Mouse (Mus musculus) thymus, postnatal 0 days (tissue): ENCODE data around the gene Zkscan2. TPM values are rescaled to one million over a fixed set of nuclear protein-coding genes. Genes with fewer than 3 reads are reported as not detected.
A peak's percentile ranks its signal among the peaks of the same experiment; 100 is the strongest.

ENCODE experiments used
- DNase-seq: peaks from one replicate; pipeline ENCODE4 v3.0.0-alpha.2; 2015; ENCODE audit warnings: low spot score
- polyA plus RNA-seq: library from polyadenylated mRNA; unstranded; fragments of >200 nt; fragmentation: Nextera tagmentation; extraction: Ambion mirVana; gene quantifications from 2 replicates; pipeline ENCODE4 v1.2.1, GENCODE M21; 2015

The Zkscan2 gene
- polyA plus RNA-seq = 0.14 and 0.31 TPM in 2 replicates

- DNase-seq = peak; percentile 43
Observed at GRCm38 (mm10) chr7:123500239-123501219, at the start of gene Zkscan2. Gene Zkscan2 (minus strand): TSS chr7:123500449.

GRCm38 (mm10) chr7:123529190-123529589 is 28.9 kb upstream of the Zkscan2 start:
- no peak for DNase-seq

GRCm38 (mm10) chr7:123525761-123526160 is 25.5 kb upstream of the Zkscan2 start:
- no peak for DNase-seq

GRCm38 (mm10) chr7:123524218-123524861 is 24.1 kb upstream of the Zkscan2 start:
- peak; percentile 14 for DNase-seq

- DNase-seq = no peak
Observed at GRCm38 (mm10) chr7:123507946-123508345, 7.7 kb upstream of the Zkscan2 start.

- peak; percentile 7 for DNase-seq
Observed at GRCm38 (mm10) chr7:123503358-123503757, 3.1 kb upstream of the Zkscan2 start.

- DNase-seq = no peak
Observed at GRCm38 (mm10) chr7:123499481-123500238, 589 bp downstream of the Zkscan2 start.

GRCm38 (mm10) chr7:123487703-123488102 is 12.5 kb downstream of the Zkscan2 start:
- no peak for DNase-seq

- no peak for DNase-seq
Observed at GRCm38 (mm10) chr7:123467961-123468360, 32.3 kb downstream of the Zkscan2 start.

- DNase-seq = peak; percentile 69
Observed at GRCm38 (mm10) chr7:123465692-123466387, 34.4 kb downstream of the Zkscan2 start.

- DNase-seq = no peak
Observed at GRCm38 (mm10) chr7:123463569-123463968, 36.7 kb downstream of the Zkscan2 start.

- no peak for DNase-seq
Observed at GRCm38 (mm10) chr7:123462070-123462501, 38.2 kb downstream of the Zkscan2 start, which contains the start of gene Aqp8. Gene Aqp8 (plus strand): TSS chr7:123462291.

GRCm38 (mm10) chr7:123461316-123461715 is 38.9 kb downstream of the Zkscan2 start:
- no peak for DNase-seq

GRCm38 (mm10) chr7:123459247-123459646 is 41.0 kb downstream of the Zkscan2 start:
- no peak for DNase-seq

GRCm38 (mm10) chr7:123458309-123458708 is 41.9 kb downstream of the Zkscan2 start:
- no peak for DNase-seq

- DNase-seq = no peak
Observed at GRCm38 (mm10) chr7:123455088-123455487, 45.2 kb downstream of the Zkscan2 start.

GRCm38 (mm10) chr7:123453066-123453465 is 47.2 kb downstream of the Zkscan2 start:
- DNase-seq = no peak

- no peak for DNase-seq
Observed at GRCm38 (mm10) chr7:123452551-123452950, 47.7 kb downstream of the Zkscan2 start.

GRCm38 (mm10) chr7:123450515-123450914 is 49.7 kb downstream of the Zkscan2 start:
- DNase-seq = no peak

GRCm38 (mm10) chr7:123449676-123450075 is 50.6 kb downstream of the Zkscan2 start:
- no peak for DNase-seq

GRCm38 (mm10) chr7:123448794-123449193 is 51.5 kb downstream of the Zkscan2 start:
- no peak for DNase-seq
